Mouse (Mus musculus) lung, adult 2 months (tissue): ENCODE measurements around the gene Setdb1.

Experiments
- CTCF ChIP-seq: fragments of 200-500 bp; IDR thresholded peaks from 2 replicates; pipeline ENCODE4 v1.5.1; 2011; ENCODE audit warnings: mild to moderate bottlenecking, low read length, control low read depth; ENCODE audit not compliant: insufficient read depth
- POLR2A ChIP-seq: fragments of 200-500 bp; IDR thresholded peaks from 2 replicates; pipeline ENCODE4 v1.6.1; 2011; ENCODE audit warnings: low read depth, mild to moderate bottlenecking, control low read depth, low read length, borderline replicate concordance; ENCODE audit errors: extremely low read depth

- no peak for TF ChIP-seq POLR2A
- no peak for TF ChIP-seq CTCF
Observed at GRCm38 (mm10) chr3:95290156-95290555, 66.8 kb downstream of the Setdb1 start.
